26 mouse cellular contexts compared by ENCODE assay signal in the genomic region with DNA sequence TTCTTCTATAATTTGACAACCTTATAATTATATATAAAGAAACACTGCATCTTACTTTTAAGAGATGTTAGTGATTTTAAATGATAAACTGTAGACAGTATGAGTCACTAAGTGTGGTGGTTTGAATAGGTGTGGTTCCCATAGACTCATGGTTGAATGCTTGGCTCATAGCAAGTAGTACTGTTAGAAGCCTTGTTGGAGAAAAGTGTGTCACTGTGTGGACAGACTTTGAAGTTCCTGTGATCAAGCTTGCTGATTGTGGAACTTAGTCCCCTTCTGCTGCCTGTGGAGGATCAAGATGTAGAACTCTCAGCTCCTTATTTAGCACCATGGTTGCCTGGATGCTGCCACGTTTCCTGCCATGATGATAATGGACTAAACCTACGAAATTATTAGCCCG. TPM values are rescaled to one million over a fixed set of nuclear protein-coding genes. Genes with fewer than 3 reads are reported as not detected.
DNase-seq lines count a peak whose midpoint lies in the region; ATAC-seq and TF ChIP-seq lines count a peak whose summit lies in the region.
"Had no signal": no experiment of that assay in that cellular context is flagged by ENCODE, and none has a peak within 500 bp of the region (broad histone marks: within the 10 kb centered on the region; RNA-seq: fewer than 3 reads in every experiment).

No protein-coding gene starts in this region.

- no peak overlapping the region for H3K4me2 ChIP-seq in liver, embryonic 12.5 days
- H3K4me2 ChIP-seq in liver, postnatal 0 days (ENCODE audit: low read depth, low read length), result no peak overlapping the region
- H3K4me2 ChIP-seq in forebrain, postnatal 0 days (ENCODE audit: low read depth), result no peak overlapping the region
- no peak overlapping the region for H3K4me2 ChIP-seq in midbrain, embryonic 13.5 days (replicated peaks)
- H3K4me2 ChIP-seq: embryonic facial prominence, embryonic 13.5 days; embryonic facial prominence, embryonic 15.5 days; forebrain, embryonic 12.5 days had no signal

- no peak overlapping the region for H3K27ac ChIP-seq in liver, embryonic 12.5 days
- H3K27ac ChIP-seq in liver, postnatal 0 days (ENCODE audit: low read depth), result no peak overlapping the region
- H3K27ac ChIP-seq in MEL (ENCODE audit: control insufficient read depth, low read depth, low read length), result no peak overlapping the region
- no peak overlapping the region for H3K27ac ChIP-seq in forebrain, postnatal 0 days (ENCODE audit: low read depth, low read length)
- no peak overlapping the region for H3K27ac ChIP-seq in midbrain, embryonic 13.5 days
- H3K27ac ChIP-seq: embryonic facial prominence, embryonic 13.5 days; embryonic facial prominence, embryonic 15.5 days; forebrain, embryonic 10.5 days; forebrain, embryonic 12.5 days had no signal

- H3K4me1 ChIP-seq in liver, embryonic 12.5 days, result peaks cover 23% of the 10 kb centered on the region
- H3K4me1 ChIP-seq in liver, postnatal 0 days (ENCODE audit: insufficient read depth), result peaks cover 6% of the 10 kb centered on the region
- H3K4me1 ChIP-seq in MEL (ENCODE audit: control insufficient read depth in 1 of 2, insufficient read depth in 2 of 2, low read length in 2 of 2), result no peaks in the 10 kb centered on the region; a peak in 1 of 4 replicates
- no peaks in the 10 kb centered on the region for H3K4me1 ChIP-seq in forebrain, postnatal 0 days (ENCODE audit: insufficient read depth)
- no peaks in the 10 kb centered on the region for H3K4me1 ChIP-seq in midbrain, embryonic 13.5 days (replicated peaks)
- H3K4me1 ChIP-seq: embryonic facial prominence, embryonic 13.5 days; embryonic facial prominence, embryonic 15.5 days; forebrain, embryonic 10.5 days; forebrain, embryonic 12.5 days had no signal

- no peak for TF ChIP-seq CTCF in liver, postnatal 0 days (IDR thresholded peaks at IDR 0.05; ENCODE audit: low read depth)
- TF ChIP-seq CTCF in MEL (IDR thresholded peaks at IDR 0.05 in 2 of 3, conservative IDR thresholded peaks at IDR 0.05 in 1 of 3; ENCODE audit: control insufficient read depth in 1 of 3, insufficient read depth in 1 of 3, low read depth in 2 of 3, low read length in 3 of 3, poor library complexity in 1 of 3, severe bottlenecking in 1 of 3), result no peak
- TF ChIP-seq CTCF in forebrain, postnatal 0 days (IDR thresholded peaks at IDR 0.05; ENCODE audit: low read depth), result no peak

- no peak for DNase-seq in liver, postnatal 0 days
- DNase-seq in MEL (ENCODE audit: low read depth, low spot score), result peak; percentile 36
- no peak for DNase-seq in forebrain, postnatal 0 days
- DNase-seq: adrenal gland, adult 2 months; adrenal gland, postnatal 10 days; adrenal gland, postnatal 25 days; B cell, adult 2 months; cerebellum, adult 11 months; cerebellum, adult 18-20 months; cerebellum, adult 8-10 months; cerebellum, adult 9-11 months; cerebellum, postnatal 14 days; cerebellum, postnatal 36 days; embryo, embryonic 11 days had no signal

- H3K79me2 ChIP-seq in MEL (ENCODE audit: control insufficient read depth, insufficient read depth, low read length, poor library complexity), result peaks cover 2% of the 10 kb centered on the region

- H3K36me3 ChIP-seq in liver, embryonic 12.5 days, result peaks cover 42% of the 10 kb centered on the region
- H3K36me3 ChIP-seq in liver, postnatal 0 days (replicated peaks; ENCODE audit: insufficient read depth, low read length), result peaks cover 35% of the 10 kb centered on the region
- H3K36me3 ChIP-seq in MEL (ENCODE audit: control insufficient read depth in 1 of 2, insufficient read depth in 2 of 2, low read length in 2 of 2), result peaks cover 11 to 40% of the 10 kb centered on the region in 2 experiments
- peaks cover 16% of the 10 kb centered on the region; the same call in 1 of the 2 replicates for H3K36me3 ChIP-seq in forebrain, postnatal 0 days (ENCODE audit: insufficient read depth)
- peaks cover 26% of the 10 kb centered on the region for H3K36me3 ChIP-seq in midbrain, embryonic 13.5 days

- no peak for TF ChIP-seq RAD21 in MEL (IDR thresholded peaks at IDR 0.05; ENCODE audit: low read depth, low read length)

- TF ChIP-seq EP300 in liver, postnatal 0 days (IDR thresholded peaks at IDR 0.05; ENCODE audit: low read depth), result no peak
- no peak for TF ChIP-seq EP300 in MEL (IDR thresholded peaks at IDR 0.05; ENCODE audit: low read depth in 1 of 2, low read length in 2 of 2)

- no peak for TF ChIP-seq POLR2A in MEL (IDR thresholded peaks at IDR 0.05; ENCODE audit: control insufficient read depth in 1 of 2, insufficient read depth in 1 of 2, low read depth in 1 of 2, low read length in 2 of 2, poor library complexity in 1 of 2)

- H3K4me3 ChIP-seq in liver, embryonic 12.5 days, result no peak overlapping the region
- H3K4me3 ChIP-seq in liver, postnatal 0 days (ENCODE audit: low read depth, low read length), result no peak overlapping the region
- no peak overlapping the region for H3K4me3 ChIP-seq in MEL (ENCODE audit: control insufficient read depth in 1 of 2, insufficient read depth in 1 of 2, low read depth in 2 of 2, low read length in 2 of 2)
- H3K4me3 ChIP-seq in forebrain, postnatal 0 days (ENCODE audit: low read depth, low read length), result no peak overlapping the region
- no peak overlapping the region for H3K4me3 ChIP-seq in midbrain, embryonic 13.5 days (replicated peaks)
- H3K4me3 ChIP-seq: embryonic facial prominence, embryonic 13.5 days; embryonic facial prominence, embryonic 15.5 days; erythroblast, embryonic 14.5 days; forebrain, embryonic 10.5 days; forebrain, embryonic 12.5 days had no signal

- peak; percentile 46; the same call in 1 of the 2 replicates for ATAC-seq in liver, embryonic 12.5 days
- ATAC-seq in liver, postnatal 0 days, result no peak
- no peak for ATAC-seq in forebrain, postnatal 0 days
- ATAC-seq in midbrain, embryonic 13.5 days, result no peak
- ATAC-seq: CD4-positive, CD25-positive, alpha-beta regulatory T cell, adult 4 months; forebrain, embryonic 14.5 days; forebrain, embryonic 16.5 days had no signal

- H3K9ac ChIP-seq in liver, embryonic 12.5 days, result no peak overlapping the region
- no peak overlapping the region for H3K9ac ChIP-seq in liver, postnatal 0 days (replicated peaks)
- no peak overlapping the region for H3K9ac ChIP-seq in MEL (ENCODE audit: control insufficient read depth, low read depth, low read length, poor library complexity, severe bottlenecking)
- no peak overlapping the region for H3K9ac ChIP-seq in forebrain, postnatal 0 days
- H3K9ac ChIP-seq in midbrain, embryonic 13.5 days (replicated peaks), result no peak overlapping the region
- H3K9ac ChIP-seq: embryonic facial prominence, embryonic 13.5 days; embryonic facial prominence, embryonic 15.5 days; forebrain, embryonic 12.5 days had no signal

- H3K27me3 ChIP-seq in liver, embryonic 12.5 days (replicated peaks), result no peaks in the 10 kb centered on the region
- no peaks in the 10 kb centered on the region for H3K27me3 ChIP-seq in liver, postnatal 0 days (ENCODE audit: insufficient read depth, low read length)
- H3K27me3 ChIP-seq in MEL (ENCODE audit: control insufficient read depth in 1 of 2, insufficient read depth in 2 of 2, low read length in 2 of 2), result no peaks in the 10 kb centered on the region
- no peaks in the 10 kb centered on the region for H3K27me3 ChIP-seq in forebrain, postnatal 0 days (ENCODE audit: insufficient read depth, low read length)
- H3K27me3 ChIP-seq in midbrain, embryonic 13.5 days, result no peaks in the 10 kb centered on the region
- H3K27me3 ChIP-seq: CH12.LX; embryonic facial prominence, embryonic 13.5 days; embryonic facial prominence, embryonic 15.5 days; forebrain, embryonic 12.5 days had no signal

- WGBS in liver, embryonic 12.5 days (ENCODE audit: insufficient replicate concordance), result 51% methylated on average over 3 of the region's 3 CpGs
- WGBS in liver, postnatal 0 days (ENCODE audit: insufficient replicate concordance), result 76% methylated on average over 3 of the region's 3 CpGs
- 95% methylated on average over 3 of the region's 3 CpGs for WGBS in forebrain, postnatal 0 days
- 95% methylated on average over 3 of the region's 3 CpGs for whole genome bisulfite sequencing in midbrain, embryonic 13.5 days

- H3K9me3 ChIP-seq in liver, embryonic 12.5 days (replicated peaks), result no peaks in the 10 kb centered on the region
- H3K9me3 ChIP-seq in liver, postnatal 0 days (ENCODE audit: low read length), result no peaks in the 10 kb centered on the region
- H3K9me3 ChIP-seq in MEL (replicated peaks; ENCODE audit: insufficient read depth, low read length), result no peaks in the 10 kb centered on the region
- H3K9me3 ChIP-seq in forebrain, postnatal 0 days (ENCODE audit: low read length), result no peaks in the 10 kb centered on the region
- no peaks in the 10 kb centered on the region for H3K9me3 ChIP-seq in midbrain, embryonic 13.5 days
- H3K9me3 ChIP-seq: embryonic facial prominence, embryonic 13.5 days; embryonic facial prominence, embryonic 15.5 days; forebrain, embryonic 10.5 days; forebrain, embryonic 12.5 days; G1E had no signal

TF ChIP-seq in MEL, 35 proteins besides CTCF, POLR2A, EP300 and RAD21:
- no peak for TF ChIP-seq MYC (IDR thresholded peaks at IDR 0.05; ENCODE audit: low read depth, low read length)
- no peak for TF ChIP-seq SIN3A (IDR thresholded peaks at IDR 0.05; ENCODE audit: low read length)
- TF ChIP-seq MEF2A (IDR thresholded peaks at IDR 0.05; ENCODE audit: extremely low read depth, insufficient replicate concordance, low read depth, low read length, poor library complexity, severe bottlenecking), result no peak
- TF ChIP-seq POLR2AphosphoS2 (IDR thresholded peaks at IDR 0.05; ENCODE audit: low read length), result no peak
- no peak for TF ChIP-seq ZNF384 (IDR thresholded peaks at IDR 0.05; ENCODE audit: low read depth, low read length)
- no peak for TF ChIP-seq UBTF (IDR thresholded peaks at IDR 0.05; ENCODE audit: borderline replicate concordance, insufficient read depth, low read depth, low read length)

RNA-seq across cellular contexts. Expression of gene Sept7, which starts 14.9 kb away (rescaled TPM):
- 137 TPM in 2 replicates for polyA plus RNA-seq in liver, embryonic 12.5 days (2016; fragmentation: Nextera tagmentation; extraction: Ambion mirVana)
- 77.2 and 83.6 TPM in 2 replicates for polyA plus RNA-seq in liver, postnatal 0 days (2015; fragmentation: Nextera tagmentation; extraction: Ambion mirVana)
- 67.0 and 75.2 TPM in 2 replicates for total RNA-seq in MEL (2012; rRNA removed)
- 100 to 1,000 TPM in 1 of 2 experiments, 10 to 100 TPM in 1; 66.7 to 254 TPM for polyA plus RNA-seq in MEL (2012; ENCODE audit: insufficient read depth in 1 of 2, insufficient read length in 2 of 2, low read depth in 1 of 2, low replicate concordance in 2 of 2, missing spikeins in 1 of 2)
- 205 and 233 TPM in 2 replicates for total RNA-seq in forebrain, postnatal 0 days (2014; rRNA removed)
- polyA plus RNA-seq in forebrain, postnatal 0 days (2015; fragmentation: Nextera tagmentation; extraction: Ambion mirVana), result 249 and 277 TPM in 2 replicates
- 256 and 277 TPM in 2 replicates for polyA plus RNA-seq in midbrain, embryonic 13.5 days (2015; fragmentation: Nextera tagmentation; extraction: Ambion mirVana)
